Mouse (Mus musculus) stomach, embryonic 16.5 days (tissue): ENCODE results near the gene Mansc1. TPM values are rescaled to one million over a fixed set of nuclear protein-coding genes. Genes with fewer than 3 reads are reported as not detected.
A peak's percentile ranks its signal among the peaks of the same experiment; 100 is the strongest.
"Not testable (repeated sequence)": the region's sequence is repeated elsewhere in the genome, so short reads cannot be mapped to it uniquely, and the experiment has no call there.

Source experiments
- ATAC-seq: fragments of 200-750 bp; cut with Nextera tagmentation; 2 replicates; pipeline ENCODE4 v1.8.0; 2017; ENCODE audit warnings: moderate number of reproducible peaks, moderate TSS enrichment; ENCODE audit not compliant: insufficient read depth, low FRiP score
- H3K27ac ChIP-seq: fragments of 300-500 bp; sonication (generic); 2 replicates; pipeline ENCODE4 v1.5.1; 2014; ENCODE audit warnings: low read length
- H3K27me3 ChIP-seq: fragments of 300-500 bp; sonication (generic); 2 replicates; pipeline ENCODE4 v1.6.1; 2014; ENCODE audit warnings: low read length, control low read depth, mixed read lengths; ENCODE audit not compliant: control insufficient read depth, insufficient read depth
- H3K36me3 ChIP-seq: fragments of 300-500 bp; sonication (generic); 2 replicates; pipeline ENCODE4 v1.6.1; 2014; ENCODE audit warnings: low read length; ENCODE audit not compliant: control insufficient read depth, insufficient read depth
- H3K4me1 ChIP-seq: fragments of 300-500 bp; sonication (generic); 2 replicates; pipeline ENCODE4 v1.6.1; 2014; ENCODE audit warnings: low read length, control low read depth, mixed read lengths; ENCODE audit not compliant: control insufficient read depth, insufficient read depth
- H3K4me2 ChIP-seq: fragments of 300-500 bp; sonication (generic); 2 replicates; pipeline ENCODE4 v1.6.1; 2014; ENCODE audit warnings: low read depth, low read length, mixed read lengths
- H3K4me3 ChIP-seq: fragments of 300-500 bp; sonication (generic); replicated peaks from 2 replicates; pipeline ENCODE4 v1.5.1; 2014; ENCODE audit warnings: mild to moderate bottlenecking, low read length
- H3K9ac ChIP-seq: fragments of 300-500 bp; sonication (generic); 2 replicates; pipeline ENCODE4 v1.6.1; 2014; ENCODE audit warnings: low read length
- H3K9me3 ChIP-seq: fragments of 300-500 bp; sonication (generic); replicated peaks from 2 replicates; pipeline ENCODE4 v1.6.1; 2016; ENCODE audit warnings: low read length, control low read depth; ENCODE audit not compliant: control insufficient read depth
- WGBS: fragments of 180-500 bp; shearing (Covaris S2); extraction: QIAGEN DNeasy Blood & Tissue Kit; methylation state at CpG from one replicate; pipeline ENCODE4 v1.1.7; 2014; 5-methylcytosine and 5-hydroxymethylcytosine counted together
- polyA plus RNA-seq: library from polyadenylated mRNA; unstranded; fragments of >200 nt; fragmentation: Nextera tagmentation; extraction: Ambion mirVana; gene quantifications from 2 replicates; pipeline ENCODE4 v1.2.1, GENCODE M21; 2015

The Mansc1 gene
- polyA plus RNA-seq, result 9.9 and 13.5 TPM in 2 replicates

GRCm38 (mm10) chr6:134631947-134632687 is at the start of gene Mansc1:
Gene Mansc1, minus strand, starts transcription at chr6:134632488.
- peak; percentile 68; the same call in 1 of the 2 replicates for ATAC-seq
- Histone ChIP-seq H3K36me3 (no peaks in the 10 kb centered on the region), H3K4me3 (peak within 1 kb of the TSS; percentile 69), H3K4me1 (peaks cover 4% of the 10 kb centered on the region; the same call in 1 of the 2 replicates), H3K9me3 (no peaks in the 10 kb centered on the region), H3K4me2 (peak within 1 kb of the TSS; percentile 92), H3K9ac (peak within 1 kb of the TSS; percentile 83), H3K27me3 (no peaks in the 10 kb centered on the region), H3K27ac (peak within 1 kb of the TSS; percentile 70)
- WGBS, result 1% methylated on average over 46 of the region's 46 CpGs

- H3K36me3 ChIP-seq, result not testable (repeated sequence)
Measured at GRCm38 (mm10) chr6:134679330-134679729, 47.0 kb upstream of the Mansc1 start.

GRCm38 (mm10) chr6:134678037-134678436 is 45.7 kb upstream of the Mansc1 start:
- H3K4me3 ChIP-seq, result no peak overlapping the region
- H3K9me3 ChIP-seq, result no peaks in the 10 kb centered on the region
- H3K4me2 ChIP-seq, result no peak overlapping the region
- H3K27me3 ChIP-seq, result no peaks in the 10 kb centered on the region
- no peak overlapping the region for H3K9ac ChIP-seq
- 48% methylated on average over 3 of the region's 3 CpGs for WGBS
- no peak for ATAC-seq
- H3K36me3 ChIP-seq, result no peaks in the 10 kb centered on the region
- peaks cover 6% of the 10 kb centered on the region; the same call in 1 of the 2 replicates for H3K4me1 ChIP-seq
- no peak overlapping the region for H3K27ac ChIP-seq

More at GRCm38 (mm10) chr6:134679330-134679729, 47.0 kb upstream of the Mansc1 start:
- H3K4me1 ChIP-seq, H3K27ac ChIP-seq, H3K27me3 ChIP-seq, H3K9me3 ChIP-seq, ATAC-seq, H3K4me2 ChIP-seq, H3K4me3 ChIP-seq, H3K9ac ChIP-seq: not testable (repeated sequence)
- 80% methylated on average over 4 of the region's 4 CpGs for WGBS

- Histone ChIP-seq H3K36me3 (no peaks in the 10 kb centered on the region), H3K27me3 (no peaks in the 10 kb centered on the region), H3K27ac (peak overlapping the region; percentile 43), H3K9me3 (no peaks in the 10 kb centered on the region), H3K4me2 (no peak overlapping the region), H3K9ac (no peak overlapping the region), H3K4me1 (peaks cover 6% of the 10 kb centered on the region; the same call in 1 of the 2 replicates), H3K4me3 (no peak overlapping the region)
- ATAC-seq, result no peak
- 51% methylated on average over 4 of the region's 4 CpGs for WGBS
Measured at GRCm38 (mm10) chr6:134677504-134677903, 45.2 kb upstream of the Mansc1 start.

GRCm38 (mm10) chr6:134673712-134674111 is 41.4 kb upstream of the Mansc1 start:
- H3K4me3 ChIP-seq, H3K9ac ChIP-seq, H3K27ac ChIP-seq, H3K9me3 ChIP-seq, H3K36me3 ChIP-seq, H3K4me2 ChIP-seq, ATAC-seq, H3K27me3 ChIP-seq: not testable (repeated sequence)
- 83% methylated on average over 8 of the region's 8 CpGs for WGBS
- H3K4me1 ChIP-seq, result peaks cover 12% of the 10 kb centered on the region

- Histone ChIP-seq H3K27ac (peak overlapping the region; percentile 11; the same call in 1 of the 2 replicates), H3K4me1 (peaks cover 7% of the 10 kb centered on the region; the same call in 1 of the 2 replicates), H3K4me2 (no peak overlapping the region), H3K36me3 (no peaks in the 10 kb centered on the region), H3K9me3 (no peaks in the 10 kb centered on the region), H3K9ac (no peak overlapping the region), H3K27me3 (no peaks in the 10 kb centered on the region), H3K4me3 (no peak overlapping the region)
- 0 out of 2 replicates have a peak, but pooled peaks have one; percentile 58 for ATAC-seq
- WGBS, result 37% methylated on average over 4 of the region's 4 CpGs
Measured at GRCm38 (mm10) chr6:134670881-134671411, 38.7 kb upstream of the Mansc1 start.

GRCm38 (mm10) chr6:134669179-134669865 is 37.0 kb upstream of the Mansc1 start:
- no peak overlapping the region for H3K27ac ChIP-seq
- no peaks in the 10 kb centered on the region for H3K36me3 ChIP-seq
- ATAC-seq, result no peak
- no peak overlapping the region for H3K4me3 ChIP-seq
- H3K9ac ChIP-seq, result no peak overlapping the region
- no peaks in the 10 kb centered on the region for H3K9me3 ChIP-seq
- WGBS, result 70% methylated on average over 6 of the region's 6 CpGs
- no peak overlapping the region for H3K4me2 ChIP-seq
- no peaks in the 10 kb centered on the region for H3K27me3 ChIP-seq
- H3K4me1 ChIP-seq, result peaks cover 7% of the 10 kb centered on the region; the same call in 1 of the 2 replicates

- H3K36me3 ChIP-seq, result no peaks in the 10 kb centered on the region
- peaks cover 7% of the 10 kb centered on the region; the same call in 1 of the 2 replicates for H3K4me1 ChIP-seq
- no peak overlapping the region for H3K27ac ChIP-seq
- WGBS, result 66% methylated on average over 2 of the region's 2 CpGs
- no peaks in the 10 kb centered on the region for H3K27me3 ChIP-seq
- ATAC-seq, result no peak
- no peak overlapping the region for H3K4me2 ChIP-seq
- no peaks in the 10 kb centered on the region for H3K9me3 ChIP-seq
- no peak overlapping the region for H3K4me3 ChIP-seq
- H3K9ac ChIP-seq, result no peak overlapping the region
Measured at GRCm38 (mm10) chr6:134668519-134668918, 36.2 kb upstream of the Mansc1 start.

GRCm38 (mm10) chr6:134665817-134666216 is 33.5 kb upstream of the Mansc1 start:
- no peak overlapping the region for H3K27ac ChIP-seq
- H3K4me3 ChIP-seq, result no peak overlapping the region
- no peak overlapping the region for H3K4me2 ChIP-seq
- no peak for ATAC-seq
- H3K4me1 ChIP-seq, result 0 out of 2 replicates have a peak, but pooled peaks cover under 1% of the 10 kb centered on the region
- H3K27me3 ChIP-seq, result no peaks in the 10 kb centered on the region
- no peaks in the 10 kb centered on the region for H3K9me3 ChIP-seq
- no peak overlapping the region for H3K9ac ChIP-seq
- 48% methylated on average over 9 of the region's 9 CpGs for WGBS
- no peaks in the 10 kb centered on the region for H3K36me3 ChIP-seq
